Mouse (Mus musculus): ENCODE results near the gene Suco. TPM values are rescaled to one million over a fixed set of nuclear protein-coding genes. Genes with fewer than 3 reads are reported as not detected.
A peak's percentile ranks its signal among the peaks of the same experiment; 100 is the strongest.

The Suco gene
- polyA plus RNA-seq, 1 experiment: 14.7 TPM

DNA sequence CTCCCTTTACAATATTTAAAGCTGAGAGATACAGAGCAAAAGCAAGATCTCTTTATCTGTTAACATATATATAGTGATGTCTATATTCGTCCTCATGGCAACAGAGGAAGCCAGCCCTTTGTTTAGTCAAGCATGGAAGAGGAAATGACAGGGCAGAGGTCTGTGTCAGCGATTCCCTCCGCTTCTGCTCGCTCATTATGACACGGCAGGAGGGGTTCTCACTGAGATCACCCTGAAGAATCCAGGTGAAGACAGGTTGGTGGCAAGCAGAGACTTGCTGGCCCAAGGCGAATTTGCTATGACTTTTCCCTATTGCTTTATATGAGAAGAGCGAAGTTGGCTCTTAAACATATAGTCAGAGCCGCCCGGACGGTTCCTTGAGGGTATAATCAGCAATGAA lies 19.6 kb upstream of the Suco start:
- Histone ChIP-seq H3K4me1 (ENCODE audit: control insufficient read depth, insufficient read depth, low read length) (no peaks in the 10 kb centered on the region), H3K4me3 (ENCODE audit: insufficient read depth, low read length) (no peak overlapping the region), H3K27ac (ENCODE audit: insufficient read depth, low read length) (no peak overlapping the region)
- TF ChIP-seq POLR2A (IDR thresholded peaks at IDR 0.05; ENCODE audit: extremely low read depth, insufficient read depth, low read length) (no peak), CTCF (IDR thresholded peaks at IDR 0.05; ENCODE audit: extremely low read depth, insufficient read depth, low read length) (no peak)

DNA sequence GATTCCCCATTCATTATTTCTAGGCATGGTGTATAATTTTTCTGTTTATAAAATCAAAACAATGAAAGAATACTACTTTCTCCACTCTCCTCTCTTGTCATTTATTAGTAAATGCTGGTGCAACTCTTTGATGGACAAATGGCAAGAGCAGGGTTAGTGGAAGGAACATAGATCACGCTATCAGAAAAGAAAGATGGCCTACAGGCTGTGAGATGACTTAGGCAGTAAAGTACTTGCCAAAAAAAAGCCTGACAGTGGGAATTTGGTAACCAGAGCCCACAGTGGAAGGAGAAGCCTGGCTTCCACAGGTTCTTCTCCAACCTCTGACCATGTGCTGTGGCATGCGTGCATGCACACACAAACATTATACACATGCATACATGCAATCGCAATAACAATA lies 18.5 kb upstream of the Suco start:
- Histone ChIP-seq H3K27ac (ENCODE audit: insufficient read depth, low read length) (no peak overlapping the region), H3K4me3 (ENCODE audit: insufficient read depth, low read length) (no peak overlapping the region), H3K4me1 (ENCODE audit: control insufficient read depth, insufficient read depth, low read length) (no peaks in the 10 kb centered on the region)
- TF ChIP-seq CTCF (IDR thresholded peaks at IDR 0.05; ENCODE audit: extremely low read depth, insufficient read depth, low read length) (no peak), POLR2A (IDR thresholded peaks at IDR 0.05; ENCODE audit: extremely low read depth, insufficient read depth, low read length) (no peak)

DNA sequence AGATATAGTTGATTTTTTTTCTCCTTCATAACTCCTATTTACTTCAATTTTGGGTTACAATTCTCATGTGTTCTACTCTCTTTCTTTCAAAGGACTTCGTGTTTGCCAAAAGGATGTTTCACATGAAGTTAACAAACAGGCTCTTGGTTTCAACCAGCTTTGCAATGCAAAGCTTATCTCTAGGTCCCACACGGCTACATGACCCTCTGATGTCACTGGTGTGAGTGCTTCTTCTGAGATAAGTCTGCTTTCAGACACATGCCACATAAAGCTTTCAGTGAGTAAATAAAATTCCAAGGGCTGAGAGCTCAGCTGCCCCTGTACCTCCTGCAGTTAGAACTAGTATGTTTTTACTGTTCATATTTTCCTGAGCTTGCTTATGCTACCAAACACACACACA lies 18.1 kb upstream of the Suco start:
- no peak overlapping the region for H3K4me3 ChIP-seq (ENCODE audit: insufficient read depth, low read length)
- no peak for TF ChIP-seq POLR2A (IDR thresholded peaks at IDR 0.05; ENCODE audit: extremely low read depth, insufficient read depth, low read length)
- no peak for TF ChIP-seq CTCF (IDR thresholded peaks at IDR 0.05; ENCODE audit: extremely low read depth, insufficient read depth, low read length)
- H3K4me1 ChIP-seq (ENCODE audit: control insufficient read depth, insufficient read depth, low read length): no peaks in the 10 kb centered on the region
- H3K27ac ChIP-seq (ENCODE audit: insufficient read depth, low read length): no peak overlapping the region

DNA sequence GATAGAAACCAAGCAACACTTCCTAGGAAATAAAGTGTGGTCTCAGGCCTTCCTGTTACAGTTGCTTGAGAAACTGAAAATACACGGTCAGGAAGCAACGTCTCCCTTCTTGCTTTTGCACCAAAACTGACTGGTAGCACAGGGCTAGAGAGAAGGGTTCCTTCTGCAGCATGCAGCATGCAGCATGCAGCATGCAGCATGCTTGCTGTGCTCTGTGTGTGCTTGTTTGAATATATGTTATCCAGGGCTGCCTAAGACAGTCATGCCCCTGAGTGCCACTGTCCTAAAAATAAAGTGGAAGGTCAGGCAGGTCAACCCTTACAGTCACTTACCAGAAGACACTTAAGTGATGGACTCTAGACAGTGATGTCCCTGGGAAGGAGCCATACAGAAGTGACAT lies 17.6 kb upstream of the Suco start:
- Histone ChIP-seq H3K4me3 (ENCODE audit: insufficient read depth, low read length) (no peak overlapping the region), H3K27ac (ENCODE audit: insufficient read depth, low read length) (no peak overlapping the region), H3K4me1 (ENCODE audit: control insufficient read depth, insufficient read depth, low read length) (no peaks in the 10 kb centered on the region)
- TF ChIP-seq POLR2A (IDR thresholded peaks at IDR 0.05; ENCODE audit: extremely low read depth, insufficient read depth, low read length): no peak
- TF ChIP-seq CTCF (IDR thresholded peaks at IDR 0.05; ENCODE audit: extremely low read depth, insufficient read depth, low read length): no peak

DNA sequence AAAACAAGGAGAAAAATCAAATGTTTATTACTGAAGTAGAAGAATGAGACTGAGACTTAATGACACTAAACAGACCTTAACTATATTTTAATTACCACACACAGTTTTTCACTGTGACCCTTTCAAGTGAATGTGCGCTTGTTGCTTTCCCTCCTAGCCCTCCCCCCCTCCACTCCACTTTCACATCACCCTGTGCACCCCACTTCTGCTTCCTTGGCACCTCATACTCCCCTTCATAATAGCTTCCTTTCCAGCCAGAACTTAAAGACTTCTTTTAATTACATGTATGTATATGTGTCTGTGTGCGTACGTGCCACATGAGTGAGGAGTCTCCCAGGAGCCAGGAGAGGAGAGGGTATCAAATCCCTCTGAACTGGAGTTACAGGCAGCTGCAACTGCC lies 12.3 kb upstream of the Suco start:
- Histone ChIP-seq H3K27ac (ENCODE audit: insufficient read depth, low read length) (no peak overlapping the region), H3K4me1 (ENCODE audit: control insufficient read depth, insufficient read depth, low read length) (no peaks in the 10 kb centered on the region), H3K4me3 (ENCODE audit: insufficient read depth, low read length) (no peak overlapping the region)
- no peak for TF ChIP-seq CTCF (IDR thresholded peaks at IDR 0.05; ENCODE audit: extremely low read depth, insufficient read depth, low read length)
- TF ChIP-seq POLR2A (IDR thresholded peaks at IDR 0.05; ENCODE audit: extremely low read depth, insufficient read depth, low read length): no peak

DNA sequence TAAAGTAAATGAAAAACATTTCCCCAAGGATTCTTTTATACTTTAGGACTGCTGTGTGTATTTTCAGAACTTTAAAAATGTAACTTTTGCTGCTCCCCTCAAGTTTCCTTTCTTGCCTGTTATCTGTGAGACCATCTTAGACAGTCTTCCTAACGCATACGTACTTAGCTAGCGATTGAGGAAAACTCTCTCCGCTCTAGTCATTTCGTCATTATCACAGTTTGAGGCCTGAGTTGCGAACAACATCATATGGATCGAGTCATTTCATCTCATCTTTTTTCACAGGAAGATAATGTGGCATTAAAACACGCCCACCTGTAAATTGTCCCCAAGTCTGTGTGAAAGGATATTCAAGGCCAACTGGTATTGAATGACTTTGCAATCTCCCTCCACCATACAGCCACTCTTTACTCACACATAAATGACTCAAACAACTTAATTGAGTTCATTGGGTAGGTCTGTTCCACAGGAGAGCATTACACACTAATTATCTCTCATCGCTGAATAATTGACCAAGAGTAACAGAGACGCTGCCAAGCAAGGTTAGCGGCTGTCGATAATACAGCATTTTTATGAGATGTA lies 11.3 kb upstream of the Suco start:
- Histone ChIP-seq H3K27ac (ENCODE audit: insufficient read depth, low read length) (no peak overlapping the region), H3K4me3 (ENCODE audit: insufficient read depth, low read length) (no peak overlapping the region), H3K4me1 (ENCODE audit: control insufficient read depth, insufficient read depth, low read length) (no peaks in the 10 kb centered on the region)
- TF ChIP-seq CTCF (IDR thresholded peaks at IDR 0.05; ENCODE audit: extremely low read depth, insufficient read depth, low read length): no peak
- TF ChIP-seq POLR2A (IDR thresholded peaks at IDR 0.05; ENCODE audit: extremely low read depth, insufficient read depth, low read length): no peak

DNA sequence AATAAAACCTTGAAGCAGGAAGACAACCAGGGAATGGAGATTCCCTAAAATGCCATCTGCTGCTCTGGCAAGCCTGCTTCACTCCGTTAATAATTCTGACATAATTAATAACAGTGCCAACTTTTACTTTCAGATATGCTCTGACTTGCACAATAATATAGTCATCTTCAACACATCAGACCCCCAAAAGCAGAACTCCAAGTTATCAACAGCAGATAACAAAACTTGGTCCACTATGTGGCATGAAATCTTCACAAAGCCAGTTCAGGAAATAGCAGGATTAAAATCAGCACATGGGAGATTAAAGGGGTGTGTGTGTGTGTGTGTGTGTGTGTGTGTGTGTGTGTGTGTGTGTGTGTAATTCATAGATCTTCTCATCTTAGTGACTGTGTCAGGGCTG lies 9.3 kb upstream of the Suco start:
- H3K4me1 ChIP-seq (ENCODE audit: control insufficient read depth, insufficient read depth, low read length): no peaks in the 10 kb centered on the region
- TF ChIP-seq CTCF (IDR thresholded peaks at IDR 0.05; ENCODE audit: extremely low read depth, insufficient read depth, low read length) (no peak), POLR2A (IDR thresholded peaks at IDR 0.05; ENCODE audit: extremely low read depth, insufficient read depth, low read length) (no peak)
- no peak overlapping the region for H3K4me3 ChIP-seq (ENCODE audit: insufficient read depth, low read length)

DNA sequence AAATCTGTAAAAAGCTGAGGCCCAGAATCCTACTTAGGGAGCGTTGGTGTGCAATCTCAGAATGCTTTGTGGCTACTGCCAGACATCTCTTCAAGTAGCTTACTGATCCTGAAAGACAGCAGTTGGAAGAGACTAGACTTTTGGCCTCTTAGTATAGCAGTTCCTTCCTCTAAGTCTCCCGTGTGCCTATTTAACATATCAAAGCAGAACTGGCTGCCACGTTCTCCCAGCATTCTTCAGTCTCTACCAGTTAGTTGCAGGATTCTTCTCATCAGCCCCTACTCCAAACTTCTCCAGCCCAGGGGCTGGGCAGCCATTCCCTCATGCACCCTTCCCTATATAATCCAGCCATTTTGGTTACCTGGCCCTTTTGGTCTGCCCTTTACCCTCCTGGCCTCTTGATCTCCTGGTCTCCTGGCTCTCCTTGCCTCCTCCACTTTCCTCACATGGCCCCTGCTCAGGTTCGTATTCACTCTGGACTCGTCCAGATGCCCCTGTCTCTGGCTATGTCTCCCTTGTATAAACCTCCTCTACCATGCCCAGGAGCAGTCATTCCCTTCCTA lies 1.2 kb upstream of the Suco start:
- H3K27ac ChIP-seq (ENCODE audit: insufficient read depth, low read length): no peak overlapping the region
- TF ChIP-seq CTCF (IDR thresholded peaks at IDR 0.05; ENCODE audit: extremely low read depth, insufficient read depth, low read length) (no peak), POLR2A (IDR thresholded peaks at IDR 0.05; ENCODE audit: extremely low read depth, insufficient read depth, low read length) (no peak)

More for the DNA sequence above, 9.3 kb upstream of the Suco start:
- H3K27ac ChIP-seq (ENCODE audit: insufficient read depth, low read length): no peak overlapping the region

DNA sequence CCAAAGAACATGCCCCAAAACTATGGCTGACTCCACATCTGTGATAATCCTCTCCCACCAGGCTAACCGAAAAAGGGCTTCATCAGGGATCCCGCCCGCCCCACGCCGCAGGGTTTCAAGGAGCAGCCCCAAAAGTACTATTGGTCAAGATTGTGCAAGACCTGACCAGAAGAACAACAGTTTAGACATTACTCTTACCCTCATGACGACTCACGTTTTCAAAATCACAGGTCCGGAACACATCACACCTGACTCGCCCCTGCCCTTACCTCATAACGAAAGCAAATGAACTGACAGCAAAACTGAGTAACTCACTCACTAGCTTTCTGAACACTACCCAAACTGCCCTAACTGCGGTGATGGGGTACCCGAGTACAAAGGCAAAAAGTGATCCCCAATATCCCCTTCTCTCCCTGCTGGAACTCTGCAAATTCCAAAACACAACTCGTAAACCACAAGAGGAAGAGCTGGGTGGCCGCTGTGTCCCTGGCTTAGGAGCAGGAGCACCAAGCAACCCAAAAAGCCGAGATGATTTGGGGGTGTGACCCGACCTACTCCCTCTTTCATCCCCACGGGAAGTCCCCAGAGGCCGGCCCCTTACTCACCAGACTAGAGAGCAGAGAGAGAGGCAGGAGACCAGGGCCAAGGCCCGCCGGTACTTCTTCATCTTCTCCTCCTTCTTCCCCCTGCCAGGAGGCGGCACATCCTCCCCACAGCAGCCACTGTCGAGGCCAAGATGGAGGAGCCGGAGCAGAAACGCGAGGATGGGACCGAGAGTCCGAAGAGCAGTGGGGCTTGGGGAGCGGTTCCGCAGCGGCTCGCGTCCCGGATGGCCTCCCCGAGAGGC lies 553 bp downstream of the Suco start:
- TF ChIP-seq POLR2A (IDR thresholded peaks at IDR 0.05; ENCODE audit: extremely low read depth, insufficient read depth, low read length) (no peak), CTCF (IDR thresholded peaks at IDR 0.05; ENCODE audit: extremely low read depth, insufficient read depth, low read length) (no peak)
- H3K27ac ChIP-seq (ENCODE audit: insufficient read depth, low read length): peak overlapping the region; percentile 72; the same call in 1 of the 2 replicates
- peak overlapping the region; percentile 55 for H3K4me3 ChIP-seq (ENCODE audit: insufficient read depth, low read length)
- peaks cover 2% of the 10 kb centered on the region; the same call in 1 of the 2 replicates for H3K4me1 ChIP-seq (ENCODE audit: control insufficient read depth, insufficient read depth, low read length)

More for the DNA sequence above, 1.2 kb upstream of the Suco start:
- peak overlapping the region; percentile 55 for H3K4me3 ChIP-seq (ENCODE audit: insufficient read depth, low read length)
- H3K4me1 ChIP-seq (ENCODE audit: control insufficient read depth, insufficient read depth, low read length): peaks cover 2% of the 10 kb centered on the region; the same call in 1 of the 2 replicates
